Mouse (Mus musculus): ENCODE data around the gene Olig1.

- TF ChIP-seq CTCF (IDR thresholded peaks at IDR 0.05 in 2 of 3, conservative IDR thresholded peaks at IDR 0.05 in 1 of 3; ENCODE audit: control insufficient read depth in 1 of 3, insufficient read depth in 1 of 3, low read depth in 2 of 3, low read length in 3 of 3, poor library complexity in 1 of 3, severe bottlenecking in 1 of 3) (no peak), KAT2A (conservative IDR thresholded peaks at IDR 0.05; ENCODE audit: low read depth, low read length) (no peak), MAX (IDR thresholded peaks at IDR 0.05; ENCODE audit: low read length) (no peak), TCF12 (IDR thresholded peaks at IDR 0.05; ENCODE audit: low read depth, low read length) (no peak), ZC3H11A (IDR thresholded peaks at IDR 0.05; ENCODE audit: low read depth, low read length) (no peak), NRF1 (IDR thresholded peaks at IDR 0.05; ENCODE audit: insufficient read depth, low read depth, low read length, poor library complexity, severe bottlenecking) (no peak), CHD2 (IDR thresholded peaks at IDR 0.05; ENCODE audit: low read length) (no peak), POLR2AphosphoS2 (IDR thresholded peaks at IDR 0.05; ENCODE audit: low read length) (no peak), JUND (IDR thresholded peaks at IDR 0.05; ENCODE audit: low read depth, low read length) (no peak), POLR2AphosphoS5 (IDR thresholded peaks at IDR 0.05; ENCODE audit: borderline replicate concordance, low read depth, low read length) (no peak), MYC (IDR thresholded peaks at IDR 0.05; ENCODE audit: low read depth, low read length) (no peak), ZNF384 (IDR thresholded peaks at IDR 0.05; ENCODE audit: low read depth, low read length) (no peak), MYB (IDR thresholded peaks at IDR 0.05; ENCODE audit: low read depth, low read length) (no peak), POLR2A (IDR thresholded peaks at IDR 0.05; ENCODE audit: control insufficient read depth in 1 of 2, insufficient read depth in 1 of 2, low read depth in 1 of 2, low read length in 2 of 2, poor library complexity in 1 of 2) (no peak)
These were observed 23.3 kb upstream of the Olig1 start for GRCm38 (mm10) chr16:91246292-91246691.

All from MEL (cell line).